Mouse (Mus musculus) MEL (cell line): Measurements from ENCODE around the gene Ryr2. TPM values are rescaled to one million over a fixed set of nuclear protein-coding genes. Genes with fewer than 3 reads are reported as not detected.

Source experiments
- DNase-seq: peaks from one replicate; pipeline ENCODE4 v3.0.0; 2011; ENCODE audit warnings: low read depth, low spot score
- H3K27ac ChIP-seq: 2 replicates; pipeline ENCODE4 v1.5.1; 2012; ENCODE audit warnings: low read depth, mild to moderate bottlenecking, control low read depth, low read length, moderate library complexity; ENCODE audit not compliant: control insufficient read depth
- H3K27me3 ChIP-seq, 2 experiments: fragments of 150-350 bp in 1 of 2; sonication (generic) in 1 of 2; 2 replicates each; pipeline ENCODE4 v1.6.1; 2012; ENCODE audit warnings: low read length in 2 of 2, mild to moderate bottlenecking in 2 of 2, improper control_type of control experiment in 1 of 2, moderate library complexity in 1 of 2; ENCODE audit not compliant: insufficient read depth in 2 of 2, control insufficient read depth in 1 of 2
- H3K36me3 ChIP-seq, 2 experiments: 2 replicates each; pipeline ENCODE4 v1.6.1; 2012 to 2014; ENCODE audit warnings: low read length in 2 of 2, improper control_type of control experiment in 1 of 2, inconsistent platforms in 1 of 2, mild to moderate bottlenecking in 1 of 2; ENCODE audit not compliant: insufficient read depth in 2 of 2, control insufficient read depth in 1 of 2
- H3K4me1 ChIP-seq, 2 experiments: fragments of 150-350 bp in 1 of 2; sonication (generic) in 1 of 2; 2 replicates each; pipeline ENCODE4 v1.6.1; 2012; ENCODE audit warnings: low read length in 2 of 2, improper control_type of control experiment in 1 of 2, mild to moderate bottlenecking in 1 of 2; ENCODE audit not compliant: insufficient read depth in 2 of 2, control insufficient read depth in 1 of 2
- H3K4me3 ChIP-seq, 2 experiments: fragments of 150-350 bp in 1 of 2; sonication (generic) in 1 of 2; 2 replicates each; pipeline ENCODE4 v1.5.1; 2012; ENCODE audit warnings: low read depth in 2 of 2, low read length in 2 of 2, mild to moderate bottlenecking in 2 of 2, moderate library complexity in 2 of 2, control low read depth in 1 of 2, improper control_type of control experiment in 1 of 2; ENCODE audit not compliant: control insufficient read depth in 1 of 2, insufficient read depth in 1 of 2
- H3K79me2 ChIP-seq: 2 replicates; pipeline ENCODE4 v1.6.1; 2012; ENCODE audit warnings: mild to moderate bottlenecking, low read length, moderate library complexity; ENCODE audit not compliant: control insufficient read depth, poor library complexity, insufficient read depth
- H3K9ac ChIP-seq: 2 replicates; pipeline ENCODE4 v1.6.1; 2012; ENCODE audit warnings: low read depth, mild to moderate bottlenecking, control low read depth, low read length, moderate library complexity; ENCODE audit not compliant: control insufficient read depth, poor library complexity, severe bottlenecking
- H3K9me3 ChIP-seq: fragments of 150-350 bp; sonication (generic); replicated peaks from 2 replicates; pipeline ENCODE4 v1.6.1; 2012; ENCODE audit warnings: mild to moderate bottlenecking, low read length, improper control_type of control experiment, moderate library complexity; ENCODE audit not compliant: insufficient read depth
- CHD2 ChIP-seq: IDR thresholded peaks from 2 replicates; pipeline ENCODE4 v1.6.1; 2011; ENCODE audit warnings: low read length, improper control_type of control experiment
- CTCF ChIP-seq, 3 experiments: IDR thresholded peaks in 2 of 3; conservative IDR thresholded peaks in 1 of 3; 2 replicates each; pipeline ENCODE4 v1.5.1; 2011 to 2012; ENCODE audit warnings: low read length in 3 of 3, low read depth in 2 of 3, mild to moderate bottlenecking in 2 of 3, improper control_type of control experiment in 1 of 3, inconsistent platforms in 1 of 3, mixed read lengths in 1 of 3, moderate library complexity in 1 of 3; ENCODE audit not compliant: control insufficient read depth in 1 of 3, insufficient read depth in 1 of 3, poor library complexity in 1 of 3, severe bottlenecking in 1 of 3
- ELF1 ChIP-seq: IDR thresholded peaks from 2 replicates; pipeline ENCODE4 v1.6.1; 2014; ENCODE audit warnings: low read depth, mild to moderate bottlenecking, inconsistent platforms, low read length, improper control_type of control experiment, moderate library complexity
- EP300 ChIP-seq, 2 experiments: IDR thresholded peaks; 2 replicates each; pipeline ENCODE4 v1.6.1; 2011; ENCODE audit warnings: improper control_type of control experiment in 2 of 2, low read length in 2 of 2, low read depth in 1 of 2, mild to moderate bottlenecking in 1 of 2
- ETS1 ChIP-seq: IDR thresholded peaks from 2 replicates; pipeline ENCODE4 v1.6.1; 2012; ENCODE audit warnings: low read depth, mild to moderate bottlenecking, inconsistent platforms, low read length, improper control_type of control experiment, moderate library complexity
- GABPA ChIP-seq: IDR thresholded peaks from 2 replicates; pipeline ENCODE4 v1.6.1; 2012; ENCODE audit warnings: low read depth, mild to moderate bottlenecking, inconsistent platforms, low read length, improper control_type of control experiment, moderate library complexity
- GATA1 ChIP-seq: IDR thresholded peaks from 2 replicates; pipeline ENCODE4 v1.6.1; 2011; ENCODE audit warnings: low read depth, low read length, improper control_type of control experiment
- HCFC1 ChIP-seq: IDR thresholded peaks from 2 replicates; pipeline ENCODE4 v1.6.1; 2012; ENCODE audit warnings: low read depth, mild to moderate bottlenecking, inconsistent platforms, low read length, improper control_type of control experiment, moderate library complexity
- KAT2A ChIP-seq: conservative IDR thresholded peaks from 2 replicates; pipeline ENCODE4 v1.6.1; 2012; ENCODE audit warnings: low read depth, low read length, improper control_type of control experiment, inconsistent platforms
- MAZ ChIP-seq: IDR thresholded peaks from 2 replicates; pipeline ENCODE4 v1.6.1; 2012; ENCODE audit warnings: low read depth, mild to moderate bottlenecking, inconsistent platforms, low read length, improper control_type of control experiment
- MEF2A ChIP-seq: IDR thresholded peaks from 2 replicates; pipeline ENCODE4 v1.6.1; 2014; ENCODE audit warnings: low read depth, mild to moderate bottlenecking, inconsistent platforms, low read length, improper control_type of control experiment; ENCODE audit not compliant: poor library complexity, insufficient replicate concordance, severe bottlenecking; ENCODE audit errors: extremely low read depth
- MXI1 ChIP-seq: IDR thresholded peaks from 2 replicates; pipeline ENCODE4 v1.6.1; 2011; ENCODE audit warnings: mild to moderate bottlenecking, low read depth, low read length, improper control_type of control experiment
- MYB ChIP-seq: IDR thresholded peaks from 2 replicates; pipeline ENCODE4 v1.6.1; 2011; ENCODE audit warnings: mild to moderate bottlenecking, low read depth, low read length, improper control_type of control experiment
- NELFE ChIP-seq: IDR thresholded peaks from 2 replicates; pipeline ENCODE4 v1.6.1; 2011; ENCODE audit warnings: low read depth, low read length, improper control_type of control experiment
- POLR2A ChIP-seq, 2 experiments: IDR thresholded peaks; 2 replicates each; pipeline ENCODE4 v1.6.1; 2011 to 2012; ENCODE audit warnings: low read length in 2 of 2, mild to moderate bottlenecking in 2 of 2, control low read depth in 1 of 2, improper control_type of control experiment in 1 of 2, low read depth in 1 of 2, moderate library complexity in 1 of 2; ENCODE audit not compliant: control insufficient read depth in 1 of 2, insufficient read depth in 1 of 2, poor library complexity in 1 of 2
- RAD21 ChIP-seq: IDR thresholded peaks from 2 replicates; pipeline ENCODE4 v1.6.1; 2011; ENCODE audit warnings: mild to moderate bottlenecking, low read depth, low read length, improper control_type of control experiment
- SIN3A ChIP-seq: IDR thresholded peaks from 2 replicates; pipeline ENCODE4 v1.6.1; 2012; ENCODE audit warnings: low read length, improper control_type of control experiment, inconsistent platforms
- TAL1 ChIP-seq: IDR thresholded peaks from 2 replicates; pipeline ENCODE4 v1.6.1; 2012; ENCODE audit warnings: mild to moderate bottlenecking, inconsistent platforms, low read length, moderate library complexity, mixed read lengths
- TBP ChIP-seq: IDR thresholded peaks from 2 replicates; pipeline ENCODE4 v1.8.0; 2011; ENCODE audit warnings: low read depth, low read length, improper control_type of control experiment
- UBTF ChIP-seq: IDR thresholded peaks from 2 replicates; pipeline ENCODE4 v1.6.1; 2012; ENCODE audit warnings: low read depth, mild to moderate bottlenecking, inconsistent platforms, low read length, improper control_type of control experiment, moderate library complexity, borderline replicate concordance; ENCODE audit not compliant: insufficient read depth
- USF1 ChIP-seq: IDR thresholded peaks from 2 replicates; pipeline ENCODE4 v1.6.1; 2014; ENCODE audit warnings: low read depth, mild to moderate bottlenecking, inconsistent platforms, low read length, improper control_type of control experiment, moderate library complexity
- ZKSCAN1 ChIP-seq: IDR thresholded peaks from 2 replicates; pipeline ENCODE4 v1.6.1; 2012; ENCODE audit warnings: low read depth, mild to moderate bottlenecking, inconsistent platforms, low read length, improper control_type of control experiment, moderate library complexity
- ZMIZ1 ChIP-seq: IDR thresholded peaks from 2 replicates; pipeline ENCODE4 v1.6.1; 2012; ENCODE audit warnings: low read depth, mild to moderate bottlenecking, inconsistent platforms, low read length, improper control_type of control experiment, moderate library complexity
- polyA plus RNA-seq, 2 experiments: library from polyadenylated mRNA; stranded (reverse) in 1 of 2; unstranded in 1 of 2; fragments of >175 nt in 1 of 2; fragments of >200 nt in 1 of 2; gene quantifications; 2 replicates each; pipeline versions ENCODE4 v1.2.1 to v1.2.4; 2012; ENCODE audit warnings: low replicate concordance in 2 of 2, low read depth in 1 of 2; ENCODE audit not compliant: insufficient read length in 2 of 2, insufficient read depth in 1 of 2, missing spikeins in 1 of 2
- total RNA-seq: library from RNA; depleted of rRNA; stranded (reverse); fragments of 300-350 nt; gene quantifications from 2 replicates; pipeline ENCODE4 v1.2.3, GENCODE M21; 2012

The Ryr2 gene
- total and polyA plus RNA-seq, 3 experiments = 0.04 TPM; not detected in 2

GRCm38 (mm10) chr13:11865261-11865660 lies 241.5 kb downstream of the Ryr2 start:
- no peaks in the 10 kb centered on the region for H3K27me3 ChIP-seq
- no peaks in the 10 kb centered on the region for H3K9me3 ChIP-seq
- no peak for TF ChIP-seq TAL1
- TF ChIP-seq TBP = no peak
- no peak for TF ChIP-seq KAT2A
- TF ChIP-seq MEF2A = no peak
- no peak for TF ChIP-seq ELF1
- no peak for TF ChIP-seq ETS1
- TF ChIP-seq UBTF = no peak
- no peak for TF ChIP-seq ZMIZ1
- no peak for TF ChIP-seq CTCF (IDR thresholded peaks at IDR 0.05 in 2 of 3, conservative IDR thresholded peaks at IDR 0.05 in 1 of 3; ENCODE audit: control insufficient read depth in 1 of 3, insufficient read depth in 1 of 3, low read depth in 2 of 3, low read length in 3 of 3, poor library complexity in 1 of 3, severe bottlenecking in 1 of 3)
- no peak for TF ChIP-seq GABPA
- no peak for TF ChIP-seq MXI1
- no peak for TF ChIP-seq CHD2
- TF ChIP-seq MAZ = no peak
- no peak for TF ChIP-seq EP300 (IDR thresholded peaks at IDR 0.05; ENCODE audit: low read depth in 1 of 2, low read length in 2 of 2)
- TF ChIP-seq MYB = no peak
- TF ChIP-seq SIN3A = no peak
- no peak for TF ChIP-seq USF1
- TF ChIP-seq NELFE = no peak
- no peak for DNase-seq
- H3K4me1 ChIP-seq = no peaks in the 10 kb centered on the region
- no peak overlapping the region for H3K9ac ChIP-seq
- no peak overlapping the region for H3K27ac ChIP-seq
- no peaks in the 10 kb centered on the region for H3K79me2 ChIP-seq
- no peaks in the 10 kb centered on the region for H3K36me3 ChIP-seq
- H3K4me3 ChIP-seq = no peak overlapping the region

GRCm38 (mm10) chr13:11851691-11852090 lies 255.1 kb downstream of the Ryr2 start:
- Histone ChIP-seq H3K27ac (no peak overlapping the region), H3K4me3 (no peak overlapping the region), H3K4me1 (no peaks in the 10 kb centered on the region), H3K9me3 (no peaks in the 10 kb centered on the region), H3K9ac (no peak overlapping the region), H3K36me3 (no peaks in the 10 kb centered on the region), H3K79me2 (no peaks in the 10 kb centered on the region), H3K27me3 (no peaks in the 10 kb centered on the region)
- no peak for TF ChIP-seq MXI1
- TF ChIP-seq ZMIZ1 = no peak
- no peak for TF ChIP-seq SIN3A
- no peak for TF ChIP-seq TBP
- TF ChIP-seq RAD21 = no peak
- TF ChIP-seq POLR2A (IDR thresholded peaks at IDR 0.05; ENCODE audit: control insufficient read depth in 1 of 2, insufficient read depth in 1 of 2, low read depth in 1 of 2, low read length in 2 of 2, poor library complexity in 1 of 2) = no peak
- no peak for TF ChIP-seq EP300 (IDR thresholded peaks at IDR 0.05; ENCODE audit: low read depth in 1 of 2, low read length in 2 of 2)
- no peak for TF ChIP-seq TAL1
- no peak for TF ChIP-seq ZKSCAN1
- TF ChIP-seq HCFC1 = no peak
- TF ChIP-seq GATA1 = no peak
- DNase-seq = no peak
